Mouse (Mus musculus): ENCODE results near the gene Ccdc137. TPM values are rescaled to one million over a fixed set of nuclear protein-coding genes. Genes with fewer than 3 reads are reported as not detected.

Ccdc137 gene
- polyA plus RNA-seq, 1 experiment from 2014 or later: 26.3 TPM

DNA sequence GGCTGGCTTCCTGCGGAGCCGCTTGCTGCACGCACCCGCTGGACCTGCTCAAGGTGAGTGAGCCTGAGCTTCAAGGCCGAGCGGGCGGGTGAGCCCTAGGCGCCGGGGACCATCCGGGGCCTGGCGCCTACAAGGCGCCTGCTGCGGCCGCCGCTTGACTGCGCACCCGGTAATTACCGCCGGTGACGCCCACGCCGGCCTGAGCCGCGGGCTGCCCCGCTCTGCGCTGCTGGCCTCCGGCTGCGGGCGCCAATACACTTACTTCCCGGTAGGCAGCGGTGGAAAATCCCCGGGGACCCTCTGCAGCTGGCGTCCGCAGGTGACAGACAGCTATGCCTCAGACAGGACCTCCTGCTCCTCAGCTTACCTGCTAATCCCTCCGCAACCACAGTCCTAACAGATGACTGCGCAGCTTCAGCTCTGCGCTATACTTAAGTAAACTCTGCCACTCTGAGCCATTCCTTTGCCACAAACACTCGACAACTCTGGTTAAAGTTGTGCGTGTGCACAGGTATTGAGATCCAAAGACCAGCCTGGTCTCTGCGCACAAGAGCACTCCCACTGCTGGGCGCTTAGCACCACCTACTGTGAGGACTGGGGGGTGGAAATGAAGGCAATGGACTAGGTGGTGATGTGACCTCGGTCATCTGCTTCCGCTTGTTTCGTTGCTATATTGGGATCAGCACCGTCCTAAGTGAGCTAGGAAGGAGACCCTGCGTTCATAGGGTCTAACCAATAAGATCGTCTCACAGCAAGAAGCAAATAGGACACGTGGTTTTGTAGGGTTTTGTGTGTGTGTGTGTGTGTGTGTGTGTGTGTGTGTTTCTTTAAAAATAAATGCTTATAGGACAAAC, 34.3 kb downstream of the Ccdc137 start:
- peak overlapping the region; percentile 93 for H3K4me3 ChIP-seq
- H3K36me3 ChIP-seq: peaks cover 55% of the 10 kb centered on the region
- no peaks in the 10 kb centered on the region for H3K27me3 ChIP-seq
- H3K27ac ChIP-seq: peak overlapping the region; percentile 89
- no peaks in the 10 kb centered on the region for H3K9me3 ChIP-seq
- peak; percentile 57 for ATAC-seq (ENCODE audit: low FRiP score)
- H3K4me2 ChIP-seq: peak overlapping the region; percentile 97
- WGBS: under 1% methylated on average over 47 of the region's 48 CpGs
- peaks cover 43% of the 10 kb centered on the region for H3K4me1 ChIP-seq (replicated peaks)
- peak overlapping the region; percentile 94 for H3K9ac ChIP-seq

DNA sequence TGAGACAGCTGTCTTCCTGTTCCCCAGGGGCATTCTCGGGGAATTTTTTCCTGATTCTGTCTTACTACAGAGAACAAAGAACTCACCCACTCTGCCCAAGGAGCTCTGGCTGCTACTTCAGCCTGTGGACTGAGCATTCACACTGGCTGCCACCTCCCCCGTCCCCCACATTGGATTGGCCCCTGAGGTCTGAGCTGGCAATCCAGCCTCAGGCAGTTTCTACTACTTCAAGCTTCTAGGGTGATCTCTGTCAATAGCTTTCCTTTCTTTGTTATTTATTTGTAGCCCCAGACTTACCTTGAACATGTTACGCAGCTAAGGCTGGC, 34.9 kb downstream of the Ccdc137 start:
- 26% methylated on average over 3 of the region's 3 CpGs for WGBS
- Histone ChIP-seq H3K9me3 (no peaks in the 10 kb centered on the region), H3K4me3 (peak overlapping the region; percentile 93), H3K4me1 (replicated peaks) (peaks cover 43% of the 10 kb centered on the region), H3K9ac (peak overlapping the region; percentile 94), H3K27ac (peak overlapping the region; percentile 89), H3K4me2 (peak overlapping the region; percentile 97), H3K36me3 (peaks cover 55% of the 10 kb centered on the region), H3K27me3 (no peaks in the 10 kb centered on the region)
- ATAC-seq (ENCODE audit: low FRiP score): no peak

DNA sequence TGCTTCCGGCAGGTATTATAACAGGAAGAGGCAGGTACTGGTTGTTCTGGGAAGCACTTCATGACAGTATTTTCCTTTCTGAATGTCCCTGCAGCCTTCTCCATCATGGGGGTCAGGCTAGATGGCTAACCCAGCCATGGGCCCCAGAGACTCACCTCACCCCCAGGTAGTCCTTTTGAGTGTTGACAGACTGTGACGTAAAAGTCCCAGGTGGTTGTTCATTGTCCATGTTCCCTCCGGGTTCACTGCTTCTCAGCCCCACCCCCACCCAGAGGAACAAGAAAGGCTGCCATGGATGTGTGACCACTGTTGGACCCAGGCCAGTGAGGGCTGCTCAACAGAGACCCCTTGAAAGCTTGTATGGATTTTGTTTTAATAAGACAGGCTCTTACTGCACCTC, 35.4 kb downstream of the Ccdc137 start:
- H3K9ac ChIP-seq: peak overlapping the region; percentile 94
- H3K9me3 ChIP-seq: no peaks in the 10 kb centered on the region
- no peak for ATAC-seq (ENCODE audit: low FRiP score)
- peak overlapping the region; percentile 93 for H3K4me3 ChIP-seq
- peaks cover 43% of the 10 kb centered on the region for H3K4me1 ChIP-seq (replicated peaks)
- peaks cover 55% of the 10 kb centered on the region for H3K36me3 ChIP-seq
- 56% methylated on average over 3 of the region's 3 CpGs for whole genome bisulfite sequencing
- peak overlapping the region; percentile 97 for H3K4me2 ChIP-seq
- H3K27me3 ChIP-seq: no peaks in the 10 kb centered on the region
- H3K27ac ChIP-seq: peak overlapping the region; percentile 89

DNA sequence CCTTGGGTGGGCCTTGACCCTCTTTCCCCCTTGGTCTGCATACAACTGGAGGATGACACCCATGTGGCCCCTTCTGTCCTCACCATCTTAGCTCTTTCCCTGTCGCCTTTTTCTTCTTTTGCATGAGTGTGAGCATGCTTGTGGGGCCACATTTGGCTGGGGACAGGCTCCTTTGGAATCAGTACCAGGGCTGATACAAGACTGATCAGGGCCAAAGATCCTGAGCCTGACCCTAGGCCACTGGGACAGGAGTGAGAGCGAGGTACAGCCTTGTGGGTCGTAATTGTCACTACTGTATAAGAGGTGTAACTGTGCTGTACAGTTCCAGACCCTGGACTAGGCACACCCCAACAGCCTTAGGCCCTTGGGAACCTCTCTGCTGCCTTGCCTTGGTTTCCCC, 36.0 kb downstream of the Ccdc137 start:
- ATAC-seq (ENCODE audit: low FRiP score): no peak
- Histone ChIP-seq H3K9ac (peak overlapping the region; percentile 94), H3K27me3 (no peaks in the 10 kb centered on the region), H3K9me3 (no peaks in the 10 kb centered on the region), H3K4me2 (peak overlapping the region; percentile 97), H3K36me3 (peaks cover 55% of the 10 kb centered on the region), H3K27ac (no peak overlapping the region), H3K4me3 (peak overlapping the region; percentile 93; the same call in 1 of the 2 replicates), H3K4me1 (replicated peaks) (peaks cover 43% of the 10 kb centered on the region)
- 90% methylated on average over 3 of the region's 3 CpGs for WGBS

DNA sequence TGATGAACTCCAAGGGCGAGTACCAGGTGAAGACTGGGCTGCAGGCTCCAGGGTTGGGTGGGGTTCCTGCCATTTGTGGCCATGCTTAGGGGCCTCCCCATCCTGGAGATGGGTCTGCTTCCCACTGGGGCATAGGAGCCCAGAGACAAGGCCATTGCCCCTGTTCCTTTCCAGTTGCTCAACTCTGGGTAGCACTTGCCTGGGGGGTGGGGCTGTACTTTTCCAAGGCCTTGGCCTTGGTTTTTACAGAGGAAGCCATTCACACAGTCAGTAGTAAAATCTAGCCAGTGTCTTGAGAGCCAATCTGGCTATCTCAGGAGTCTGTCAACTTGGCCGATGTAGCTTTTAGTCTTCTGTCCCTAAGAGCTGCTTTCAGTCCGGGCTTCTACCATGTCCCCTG, 39.5 kb downstream of the Ccdc137 start:
- H3K36me3 ChIP-seq: peaks cover 56% of the 10 kb centered on the region
- H3K9me3 ChIP-seq: no peaks in the 10 kb centered on the region
- H3K27me3 ChIP-seq: no peaks in the 10 kb centered on the region
- whole genome bisulfite sequencing: 97% methylated on average over 3 of the region's 3 CpGs
- no peak overlapping the region for H3K4me2 ChIP-seq
- no peak overlapping the region for H3K4me3 ChIP-seq
- H3K27ac ChIP-seq: no peak overlapping the region
- peaks cover 19% of the 10 kb centered on the region for H3K4me1 ChIP-seq (replicated peaks)
- no peak overlapping the region for H3K9ac ChIP-seq
- no peak for ATAC-seq (ENCODE audit: low FRiP score)

DNA sequence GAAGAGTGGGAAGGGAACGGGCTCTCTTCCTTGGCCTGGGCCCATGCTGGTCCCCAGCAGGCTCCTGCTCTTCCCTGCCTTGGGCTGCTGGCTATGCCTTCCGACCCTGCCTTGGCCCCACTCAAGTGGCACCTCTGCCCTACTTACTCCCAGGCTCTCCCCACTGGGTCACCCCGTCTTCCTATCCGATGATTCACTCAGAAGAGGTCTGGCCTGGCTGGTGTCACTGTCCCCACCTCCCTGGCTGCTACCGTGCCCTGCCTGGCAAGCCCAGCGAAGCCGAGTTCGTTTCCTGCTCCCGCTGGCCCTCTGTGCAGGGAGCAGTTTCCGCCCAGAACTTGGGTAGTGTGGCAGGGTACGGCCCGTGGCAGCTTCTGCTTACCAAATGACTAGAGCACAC, 40.3 kb downstream of the Ccdc137 start:
- Histone ChIP-seq H3K9me3 (no peaks in the 10 kb centered on the region), H3K27me3 (no peaks in the 10 kb centered on the region), H3K4me3 (no peak overlapping the region), H3K27ac (no peak overlapping the region), H3K36me3 (peaks cover 56% of the 10 kb centered on the region), H3K4me2 (no peak overlapping the region), H3K9ac (0 out of 2 replicates have a peak overlapping the region, but pooled peaks have one; percentile 13), H3K4me1 (replicated peaks) (peaks cover 11% of the 10 kb centered on the region)
- ATAC-seq (ENCODE audit: low FRiP score): no peak
- 97% methylated on average over 12 of the region's 12 CpGs for WGBS

DNA sequence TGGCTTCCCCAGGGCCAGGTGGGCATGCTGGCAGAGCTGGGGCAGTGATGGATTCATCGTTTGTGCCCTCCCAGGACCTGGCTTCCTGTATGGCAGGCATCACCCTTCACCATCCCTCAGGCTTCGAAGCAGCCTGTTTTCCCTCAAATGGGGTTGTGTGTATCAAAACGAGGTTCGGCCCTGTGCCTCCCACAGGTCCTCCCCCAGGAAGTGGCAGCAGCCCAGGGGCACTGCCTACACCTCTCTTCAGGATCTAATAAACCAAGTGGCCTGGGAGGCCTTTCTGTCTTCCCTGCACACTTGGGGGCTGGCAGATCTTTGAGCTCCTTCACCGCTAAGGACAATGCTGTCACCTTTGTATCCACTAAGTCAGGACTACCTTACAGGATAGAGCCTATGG, 41.0 kb downstream of the Ccdc137 start:
- H3K4me2 ChIP-seq: no peak overlapping the region
- H3K36me3 ChIP-seq: peaks cover 56% of the 10 kb centered on the region
- H3K4me1 ChIP-seq (replicated peaks): peaks cover 4% of the 10 kb centered on the region
- no peaks in the 10 kb centered on the region for H3K9me3 ChIP-seq
- ATAC-seq (ENCODE audit: low FRiP score): no peak
- no peak overlapping the region for H3K9ac ChIP-seq
- H3K27me3 ChIP-seq: no peaks in the 10 kb centered on the region
- no peak overlapping the region for H3K4me3 ChIP-seq
- H3K27ac ChIP-seq: no peak overlapping the region
- 84% methylated on average over 5 of the region's 5 CpGs for WGBS

DNA sequence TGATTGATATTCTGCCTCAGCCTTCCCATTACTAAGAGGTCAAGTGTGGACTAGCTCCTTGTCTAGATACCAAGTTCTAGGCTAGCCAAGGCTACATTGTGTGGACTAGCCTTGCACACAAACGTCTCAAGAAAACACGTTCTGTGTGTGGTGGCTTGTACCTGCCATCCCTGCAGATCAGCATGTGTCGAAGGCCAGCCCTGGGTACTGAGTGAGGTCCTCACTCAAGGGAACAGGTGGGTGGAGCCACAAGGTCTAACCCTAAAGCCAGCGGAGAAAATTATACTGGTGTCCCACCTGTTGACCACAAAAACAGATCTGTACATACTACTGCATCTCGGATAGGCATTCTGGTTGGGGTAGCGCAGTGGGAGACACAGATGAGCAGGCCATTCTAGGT, 42.0 kb downstream of the Ccdc137 start:
- no peak overlapping the region for H3K27ac ChIP-seq
- H3K27me3 ChIP-seq: no peaks in the 10 kb centered on the region
- no peak overlapping the region for H3K4me2 ChIP-seq
- H3K4me1 ChIP-seq (replicated peaks): no peaks in the 10 kb centered on the region
- no peak overlapping the region for H3K4me3 ChIP-seq
- peaks cover 46% of the 10 kb centered on the region for H3K36me3 ChIP-seq
- H3K9ac ChIP-seq: no peak overlapping the region
- WGBS: 81% methylated on average over 6 of the region's 6 CpGs
- no peaks in the 10 kb centered on the region for H3K9me3 ChIP-seq
- no peak for ATAC-seq (ENCODE audit: low FRiP score)

DNA sequence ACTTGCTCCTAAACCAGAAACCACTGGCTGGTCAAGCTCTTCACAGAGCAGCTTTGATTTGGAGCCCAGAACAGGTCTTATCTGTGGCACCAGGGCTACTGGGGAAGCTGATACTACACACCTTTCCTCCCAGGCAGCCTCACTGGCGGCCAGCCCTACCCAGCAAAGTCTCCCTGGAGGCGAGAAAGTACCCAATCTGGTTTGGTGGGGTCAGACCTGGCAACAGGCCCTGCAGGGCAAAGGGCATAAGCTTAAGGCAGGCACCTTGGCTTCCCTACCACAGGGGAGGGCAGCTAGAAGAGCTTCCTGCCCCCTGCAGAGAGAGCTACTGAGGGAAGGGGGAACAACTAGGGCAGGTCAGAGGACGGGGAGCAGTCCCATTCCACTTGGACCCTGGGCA, 42.4 kb downstream of the Ccdc137 start:
- Histone ChIP-seq H3K9me3 (no peaks in the 10 kb centered on the region), H3K4me2 (no peak overlapping the region), H3K9ac (no peak overlapping the region), H3K4me1 (replicated peaks) (no peaks in the 10 kb centered on the region), H3K36me3 (peaks cover 42% of the 10 kb centered on the region), H3K27ac (no peak overlapping the region), H3K4me3 (no peak overlapping the region), H3K27me3 (no peaks in the 10 kb centered on the region)
- ATAC-seq (ENCODE audit: low FRiP score): no peak
- 31% methylated on average over 3 of the region's 3 CpGs for WGBS

DNA sequence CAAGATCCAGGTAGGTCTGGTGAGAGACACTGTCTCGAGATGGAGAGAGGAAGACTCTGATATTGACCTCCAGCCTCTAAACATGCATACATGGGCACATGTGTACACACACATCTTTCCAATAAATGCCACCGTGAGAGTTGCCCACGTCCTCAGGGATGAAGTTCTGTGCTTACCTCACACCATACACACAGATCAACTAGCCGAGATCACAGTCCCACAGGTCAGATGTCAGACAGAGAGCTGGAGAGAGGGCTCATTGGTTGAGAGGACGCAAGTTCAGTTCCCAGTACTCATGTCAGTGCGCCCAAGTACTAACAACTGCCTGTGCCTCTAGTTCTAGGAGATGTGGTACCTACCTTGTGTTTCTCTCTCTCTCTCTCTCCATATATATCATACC, 43.1 kb downstream of the Ccdc137 start:
- H3K4me2 ChIP-seq: no peak overlapping the region
- no peak overlapping the region for H3K27ac ChIP-seq
- no peak overlapping the region for H3K4me3 ChIP-seq
- no peak overlapping the region for H3K9ac ChIP-seq
- peaks cover 35% of the 10 kb centered on the region for H3K36me3 ChIP-seq
- ATAC-seq (ENCODE audit: low FRiP score): no peak
- H3K27me3 ChIP-seq: no peaks in the 10 kb centered on the region
- H3K9me3 ChIP-seq: no peaks in the 10 kb centered on the region
- H3K4me1 ChIP-seq (replicated peaks): no peaks in the 10 kb centered on the region
- WGBS: 74% methylated on average over 6 of the region's 6 CpGs

DNA sequence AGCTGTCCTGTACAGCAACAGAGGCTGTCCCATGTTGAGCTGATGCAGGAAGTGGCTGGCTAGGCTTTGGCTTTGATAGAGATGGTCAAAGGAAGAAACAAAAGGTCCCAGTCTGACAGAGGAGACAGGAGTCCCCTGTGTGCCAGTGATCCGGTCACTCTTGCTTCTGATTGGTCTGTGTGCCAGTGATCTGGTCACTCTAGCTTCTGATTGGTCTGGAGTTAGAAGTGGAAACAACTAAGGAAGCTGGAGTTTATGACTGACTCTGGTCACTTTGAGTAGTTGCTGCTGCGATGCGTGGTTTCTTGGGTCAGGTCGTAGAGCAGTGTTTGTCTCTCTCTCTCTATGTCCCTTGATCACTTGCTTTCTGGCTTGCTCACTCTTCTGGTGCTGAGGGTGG, 43.8 kb downstream of the Ccdc137 start:
- Histone ChIP-seq H3K4me3 (no peak overlapping the region), H3K4me1 (replicated peaks) (no peaks in the 10 kb centered on the region), H3K27me3 (0 out of 2 replicates have a peak, but pooled peaks cover 2% of the 10 kb centered on the region), H3K9ac (no peak overlapping the region), H3K36me3 (peaks cover 28% of the 10 kb centered on the region), H3K4me2 (no peak overlapping the region), H3K9me3 (no peaks in the 10 kb centered on the region), H3K27ac (no peak overlapping the region)
- ATAC-seq (ENCODE audit: low FRiP score): no peak
- 90% methylated on average over 4 of the region's 4 CpGs for WGBS

DNA sequence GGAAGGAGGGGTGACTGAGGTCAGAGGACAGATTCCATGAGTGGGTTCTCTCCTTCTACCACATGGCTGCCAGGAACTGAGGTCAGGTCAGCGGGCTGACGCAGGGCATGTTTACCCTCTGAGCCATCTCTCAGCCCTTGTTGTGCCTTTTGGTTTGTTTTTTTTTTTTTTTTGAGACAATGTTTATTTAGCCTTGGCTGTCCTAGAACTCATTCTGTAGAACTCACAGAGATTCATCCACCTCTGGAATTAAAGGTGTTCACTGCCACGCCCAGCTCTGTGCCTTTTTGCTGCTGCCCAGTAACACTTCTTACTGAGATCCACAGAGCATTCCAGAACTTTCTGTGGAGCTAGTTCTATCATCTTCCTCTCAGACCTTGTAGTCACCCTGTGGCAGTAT, 47.7 kb downstream of the Ccdc137 start:
- no peak for ATAC-seq (ENCODE audit: low FRiP score)
- Histone ChIP-seq H3K4me3 (no peak overlapping the region), H3K9ac (no peak overlapping the region), H3K27me3 (0 out of 2 replicates have a peak, but pooled peaks cover 2% of the 10 kb centered on the region), H3K4me1 (replicated peaks) (peaks cover 5% of the 10 kb centered on the region), H3K27ac (no peak overlapping the region), H3K9me3 (no peaks in the 10 kb centered on the region), H3K36me3 (no peaks in the 10 kb centered on the region), H3K4me2 (no peak overlapping the region)
- 88% methylated on average over 3 of the region's 3 CpGs for WGBS

DNA sequence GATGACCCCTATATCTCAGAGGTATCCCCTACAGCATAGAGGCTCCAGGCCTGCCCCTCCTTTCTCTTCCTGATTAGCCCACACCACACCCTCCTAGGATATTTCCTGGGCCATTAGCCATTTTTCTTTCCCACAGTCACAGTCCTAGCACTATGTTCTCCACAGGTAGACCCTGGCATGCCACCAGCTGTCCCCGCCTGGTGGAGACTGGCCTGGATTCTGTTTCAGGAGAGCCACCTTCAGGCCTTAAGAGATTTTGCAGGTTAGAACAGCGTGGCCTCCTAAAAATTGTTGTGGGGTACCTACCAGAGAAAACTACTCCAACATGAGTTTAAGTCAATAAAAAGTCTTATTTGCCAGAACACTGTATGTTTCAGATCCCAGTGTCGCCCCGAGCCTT, 49.0 kb downstream of the Ccdc137 start:
- no peak overlapping the region for H3K4me2 ChIP-seq

More for the DNA sequence above, 49.0 kb downstream of the Ccdc137 start:
- peaks cover 7% of the 10 kb centered on the region for H3K4me1 ChIP-seq (replicated peaks)
- whole genome bisulfite sequencing: 65% methylated on average over 4 of the region's 4 CpGs
- no peak overlapping the region for H3K4me3 ChIP-seq
- no peaks in the 10 kb centered on the region for H3K9me3 ChIP-seq
- H3K27ac ChIP-seq: no peak overlapping the region
- H3K9ac ChIP-seq: no peak overlapping the region
- no peaks in the 10 kb centered on the region for H3K36me3 ChIP-seq
- ATAC-seq (ENCODE audit: low FRiP score): no peak
- 0 out of 2 replicates have a peak, but pooled peaks cover 4% of the 10 kb centered on the region for H3K27me3 ChIP-seq
